Comparison of ENCODE assay signal across 17 mouse cellular contexts in genomic region chr12:81321021-81321420, GRCm38 (mm10). TPM values are rescaled to one million over a fixed set of nuclear protein-coding genes. Genes with fewer than 3 reads are reported as not detected.
DNase-seq lines count a peak whose midpoint lies in the region; ATAC-seq lines count a peak whose summit lies in the region.
"Had no signal": no experiment of that assay in that cellular context is flagged by ENCODE, and none has a peak within 500 bp of the region (broad histone marks: within the 10 kb centered on the region; RNA-seq: fewer than 3 reads in every experiment).

No protein-coding gene starts in this region.

- no peak overlapping the region for H3K4me2 ChIP-seq in heart, embryonic 12.5 days
- H3K4me2 ChIP-seq in midbrain, embryonic 15.5 days, result no peak overlapping the region
- H3K4me2 ChIP-seq: limb, embryonic 15.5 days; neural tube, embryonic 12.5 days had no signal

- WGBS in heart, embryonic 12.5 days, result 42% methylated on average over 1 of the region's 1 CpGs
- WGBS in midbrain, embryonic 10.5 days, result 81% methylated on average over 1 of the region's 1 CpGs
- WGBS in midbrain, embryonic 15.5 days, result 73% methylated on average over 1 of the region's 1 CpGs

- H3K36me3 ChIP-seq in heart, embryonic 12.5 days, result no peaks in the 10 kb centered on the region
- H3K36me3 ChIP-seq in midbrain, embryonic 10.5 days, result no peaks in the 10 kb centered on the region
- H3K36me3 ChIP-seq in midbrain, embryonic 15.5 days (replicated peaks), result no peaks in the 10 kb centered on the region
- H3K36me3 ChIP-seq: G1E; limb, embryonic 15.5 days; neural tube, embryonic 12.5 days had no signal

- DNase-seq in heart, adult 8-10 months (ENCODE audit: low spot score), result no peak
- DNase-seq in midbrain, embryonic 10.5 days (ENCODE audit: low spot score), result no peak
- peak; percentile 15 for DNase-seq in embryo, embryonic 10.5 days (ENCODE audit: low spot score)
- DNase-seq in mesoderm, embryonic 11.5 days (ENCODE audit: low read depth, low spot score), result peak; percentile 4
- DNase-seq in neural tube, embryonic 10.5 days (ENCODE audit: extremely low spot score, low spot score), result no peak
- DNase-seq in layer of hippocampus, adult 9-10 months (ENCODE audit: low spot score), result no peak
- DNase-seq: cerebellum, postnatal 36 days; kidney, adult 9 months; lung, adult 18-20 months had no signal

- H3K9ac ChIP-seq in heart, embryonic 12.5 days, result no peak overlapping the region
- no peak overlapping the region for H3K9ac ChIP-seq in midbrain, embryonic 15.5 days
- H3K9ac ChIP-seq: limb, embryonic 15.5 days; neural tube, embryonic 12.5 days had no signal

- H3K4me1 ChIP-seq in heart, embryonic 12.5 days (replicated peaks), result peaks cover 13% of the 10 kb centered on the region
- peaks cover 25% of the 10 kb centered on the region for H3K4me1 ChIP-seq in midbrain, embryonic 10.5 days
- peaks cover 7% of the 10 kb centered on the region for H3K4me1 ChIP-seq in midbrain, embryonic 15.5 days
- H3K4me1 ChIP-seq: limb, embryonic 15.5 days; megakaryocyte, embryonic 14.5 days; neural tube, embryonic 12.5 days had no signal

- peak overlapping the region; percentile 1; the same call in 1 of the 2 replicates for H3K27ac ChIP-seq in heart, embryonic 12.5 days (ENCODE audit: poor library complexity, severe bottlenecking)
- H3K27ac ChIP-seq in midbrain, embryonic 10.5 days (replicated peaks), result peak overlapping the region; percentile 14; the same call in 1 of the 2 replicates
- H3K27ac ChIP-seq in midbrain, embryonic 15.5 days, result no peak overlapping the region
- H3K27ac ChIP-seq: limb, embryonic 15.5 days; neural tube, embryonic 12.5 days; stomach, postnatal 0 days had no signal

- no peaks in the 10 kb centered on the region for H3K9me3 ChIP-seq in heart, embryonic 12.5 days (replicated peaks)
- H3K9me3 ChIP-seq in midbrain, embryonic 10.5 days (replicated peaks), result no peaks in the 10 kb centered on the region
- no peaks in the 10 kb centered on the region for H3K9me3 ChIP-seq in midbrain, embryonic 15.5 days
- H3K9me3 ChIP-seq: G1E; limb, embryonic 15.5 days; megakaryocyte, embryonic 14.5 days; neural tube, embryonic 12.5 days had no signal

- ATAC-seq in heart, embryonic 12.5 days (ENCODE audit: insufficient number of reproducible peaks, low FRiP score), result peak; percentile 64
- ATAC-seq in midbrain, embryonic 15.5 days (replicated peaks), result no peak

- no peak overlapping the region for H3K4me3 ChIP-seq in heart, embryonic 12.5 days
- H3K4me3 ChIP-seq in midbrain, embryonic 10.5 days, result no peak overlapping the region
- no peak overlapping the region for H3K4me3 ChIP-seq in midbrain, embryonic 15.5 days
- H3K4me3 ChIP-seq: limb, embryonic 15.5 days; megakaryocyte, embryonic 14.5 days; neural tube, embryonic 12.5 days had no signal

- no peaks in the 10 kb centered on the region for H3K27me3 ChIP-seq in heart, embryonic 12.5 days (replicated peaks)
- H3K27me3 ChIP-seq in midbrain, embryonic 10.5 days (ENCODE audit: low read depth, poor library complexity, severe bottlenecking), result no peaks in the 10 kb centered on the region
- no peaks in the 10 kb centered on the region for H3K27me3 ChIP-seq in midbrain, embryonic 15.5 days (replicated peaks)
- H3K27me3 ChIP-seq: limb, embryonic 15.5 days; megakaryocyte, embryonic 14.5 days; neural tube, embryonic 12.5 days had no signal

RNA-seq across cellular contexts. Expression of gene Slc8a3, which starts 12.0 kb away (rescaled TPM):
- polyA plus RNA-seq in heart, embryonic 12.5 days (2016; fragmentation: Nextera tagmentation; extraction: Ambion mirVana), result 0.43 and 0.49 TPM in 2 replicates
- under 1 TPM; 0.16 to 0.20 (median 0.16) TPM for total RNA-seq in heart, adult 8-10 months (2022)
- polyA plus RNA-seq in midbrain, embryonic 10.5 days (2016; fragmentation: Nextera tagmentation; extraction: Ambion mirVana), result 1.3 TPM in 2 replicates
- 9.5 and 9.6 TPM in 2 replicates for polyA plus RNA-seq in midbrain, embryonic 15.5 days (2015; fragmentation: Nextera tagmentation; extraction: Ambion mirVana)
- polyA plus RNA-seq: G1E; spleen, adult 2 months had no signal

RNA-seq across cellular contexts. Expression of gene Gm4787, which starts 58.2 kb away (rescaled TPM):
- 0.14 and 0.18 TPM in 2 replicates for polyA plus RNA-seq in heart, embryonic 12.5 days (2016; fragmentation: Nextera tagmentation; extraction: Ambion mirVana)
- under 1 TPM; 0.50 to 0.89 (median 0.61) TPM for total RNA-seq in heart, adult 8-10 months (2022)
- 0.17 and 0.23 TPM in 2 replicates for polyA plus RNA-seq in midbrain, embryonic 10.5 days (2016; fragmentation: Nextera tagmentation; extraction: Ambion mirVana)
- polyA plus RNA-seq in midbrain, embryonic 15.5 days (2015; fragmentation: Nextera tagmentation; extraction: Ambion mirVana), result 0.15 and 0.19 TPM in 2 replicates
- polyA plus RNA-seq: G1E had no signal

Comparison
In these comparisons a context has a peak if more than half of its experiments do, and no peak if none do; other contexts are left out.
1. DNase-seq: peak in embryo, embryonic 10.5 days (single experiment) and mesoderm, embryonic 11.5 days (single experiment); none in heart, adult 8-10 months (single experiment), midbrain, embryonic 10.5 days (single experiment), neural tube, embryonic 10.5 days (single experiment) and layer of hippocampus, adult 9-10 months (single experiment).